Mouse (Mus musculus) limb, embryonic 11.5 days (tissue): ENCODE data around the gene Syngr2. TPM values are rescaled to one million over a fixed set of nuclear protein-coding genes. Genes with fewer than 3 reads are reported as not detected.

Experiments
- ATAC-seq: fragments of 200-750 bp; cut with Nextera tagmentation; 2 replicates; pipeline ENCODE4 v1.8.0; 2017; ENCODE audit warnings: low read depth; ENCODE audit not compliant: insufficient number of reproducible peaks, low FRiP score, low TSS enrichment
- DNase-seq: peaks from one replicate; pipeline ENCODE4 v3.0.0-alpha.2; 2015; ENCODE audit warnings: low spot score
- H3K27ac ChIP-seq: fragments of 300-500 bp; sonication (generic); replicated peaks from 2 replicates; pipeline ENCODE4 v1.5.1; 2014; ENCODE audit warnings: low read depth, mild to moderate bottlenecking, low read length
- H3K27me3 ChIP-seq: fragments of 300-500 bp; sonication (generic); 2 replicates; pipeline ENCODE4 v1.6.1; 2014; ENCODE audit warnings: mild to moderate bottlenecking, low read length, mixed read lengths; ENCODE audit not compliant: control insufficient read depth, insufficient read depth
- H3K36me3 ChIP-seq: fragments of 300-500 bp; sonication (generic); 2 replicates; pipeline ENCODE4 v1.6.1; 2014; ENCODE audit warnings: mild to moderate bottlenecking, low read length, moderate library complexity, mixed read lengths; ENCODE audit not compliant: control insufficient read depth, insufficient read depth
- H3K4me1 ChIP-seq: fragments of 300-500 bp; sonication (generic); 2 replicates; pipeline ENCODE4 v1.6.1; 2014; ENCODE audit warnings: low read length, mixed read lengths; ENCODE audit not compliant: control insufficient read depth, insufficient read depth
- H3K4me2 ChIP-seq: fragments of 300-500 bp; sonication (generic); 2 replicates; pipeline ENCODE4 v1.6.1; 2014; ENCODE audit warnings: low read depth, mild to moderate bottlenecking, moderate library complexity; ENCODE audit not compliant: severe bottlenecking
- H3K4me3 ChIP-seq: fragments of 300-500 bp; sonication (generic); 2 replicates; pipeline ENCODE4 v1.5.1; 2014; ENCODE audit warnings: low read depth, low read length
- H3K9ac ChIP-seq: fragments of 300-500 bp; sonication (generic); 2 replicates; pipeline ENCODE4 v1.6.1; 2014; ENCODE audit warnings: mild to moderate bottlenecking, low read length
- H3K9me3 ChIP-seq: fragments of 300-500 bp; sonication (generic); 2 replicates; pipeline ENCODE4 v1.6.1; 2016; ENCODE audit warnings: low read length; ENCODE audit not compliant: control insufficient read depth
- WGBS: fragments of 180-500 bp; shearing (Covaris S2); extraction: QIAGEN DNeasy Blood & Tissue Kit; methylation state at CpG from one replicate; pipeline ENCODE4 v1.1.7; 2014; 5-methylcytosine and 5-hydroxymethylcytosine counted together
- polyA plus RNA-seq: library from polyadenylated mRNA; unstranded; fragments of >200 nt; fragmentation: Nextera tagmentation; extraction: Ambion mirVana; gene quantifications from 2 replicates; pipeline ENCODE4 v1.2.1, GENCODE M21; 2014

Syngr2 gene
- polyA plus RNA-seq, 1 experiment from 2014 or later: 33.2 TPM

DNA sequence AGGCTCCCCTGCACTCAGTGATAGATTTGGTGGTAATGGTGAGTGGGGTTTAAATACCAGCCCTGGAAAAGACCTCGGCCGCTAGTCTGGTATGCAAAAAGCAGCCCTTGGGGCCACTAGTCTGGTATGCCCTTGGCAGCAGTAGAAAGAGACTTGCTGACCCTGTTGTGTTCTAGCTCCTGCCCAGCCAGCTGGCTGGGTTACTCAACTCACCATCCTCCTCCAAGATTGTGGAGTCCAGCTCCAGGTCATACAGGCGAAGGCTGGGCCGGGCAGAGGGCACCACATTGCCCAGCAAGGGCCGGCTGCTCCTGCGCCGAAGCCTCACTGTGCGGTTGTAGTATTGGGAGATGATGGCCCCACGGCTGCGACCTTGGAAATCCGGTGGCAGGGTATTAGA is 31.4 kb upstream of the Syngr2 start:
- no peak overlapping the region for H3K4me2 ChIP-seq
- 97% methylated on average over 11 of the region's 11 CpGs for WGBS
- no peak overlapping the region for H3K4me3 ChIP-seq
- peaks cover 5% of the 10 kb centered on the region for H3K36me3 ChIP-seq
- peaks cover 2% of the 10 kb centered on the region; the same call in 1 of the 2 replicates for H3K27me3 ChIP-seq
- no peak overlapping the region for H3K27ac ChIP-seq
- peaks cover 25% of the 10 kb centered on the region for H3K4me1 ChIP-seq
- DNase-seq: no peak
- H3K9ac ChIP-seq: no peak overlapping the region
- H3K9me3 ChIP-seq: no peaks in the 10 kb centered on the region
- ATAC-seq: no peak

- Histone ChIP-seq H3K36me3 (peaks cover 3% of the 10 kb centered on the region; the same call in 1 of the 2 replicates), H3K9ac (peak overlapping the region; percentile 1; the same call in 1 of the 2 replicates), H3K27ac (peak overlapping the region; percentile 63), H3K9me3 (no peaks in the 10 kb centered on the region), H3K4me3 (peak overlapping the region; percentile 5; the same call in 1 of the 2 replicates), H3K4me2 (peak overlapping the region; percentile 99), H3K4me1 (peaks cover 27% of the 10 kb centered on the region), H3K27me3 (peaks cover 2% of the 10 kb centered on the region; the same call in 1 of the 2 replicates)
- peak; percentile 45 for DNase-seq
- ATAC-seq: no peak
- 56% methylated on average over 12 of the region's 12 CpGs for WGBS
Measured at GRCm38 (mm10) chr11:117778851-117779433, 30.5 kb upstream of the Syngr2 start.

DNA sequence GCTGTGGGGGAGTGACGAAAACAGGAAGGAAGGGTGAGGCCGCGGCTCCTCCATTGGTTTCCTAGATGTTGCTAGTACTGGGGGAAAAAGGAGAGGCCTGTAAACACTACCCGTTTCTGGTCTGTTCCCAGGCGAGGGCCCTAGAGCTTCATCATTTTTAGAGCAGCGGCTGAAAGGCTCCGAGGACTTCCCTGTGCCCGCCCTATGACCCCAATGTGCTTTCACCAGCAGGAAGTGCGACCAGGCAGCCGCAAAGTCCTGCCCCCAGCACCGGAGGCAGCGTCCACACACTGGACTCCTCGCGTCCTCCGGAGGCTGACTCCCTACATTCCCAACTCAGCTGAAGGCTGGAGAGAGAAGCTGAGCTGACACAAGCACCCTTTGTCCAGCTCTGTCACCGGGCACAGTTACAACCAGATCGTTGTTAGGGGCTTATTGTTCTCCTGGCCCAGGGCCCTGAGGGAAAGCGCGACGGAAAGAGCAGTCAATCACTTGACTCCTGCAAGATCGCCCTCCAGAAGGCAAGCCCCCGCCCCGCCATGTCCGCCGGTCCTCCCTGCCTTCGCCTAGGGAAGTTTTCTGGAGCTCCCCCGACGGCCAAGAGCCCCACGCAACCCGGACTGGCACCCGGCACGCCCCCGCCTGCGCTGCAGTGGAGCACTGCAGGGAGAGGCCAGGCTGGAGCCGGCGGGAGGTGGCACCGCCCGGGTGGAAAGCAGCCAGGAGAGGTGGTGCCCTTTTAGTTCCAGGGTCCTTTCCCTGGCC is 29.9 kb upstream of the Syngr2 start:
- DNase-seq (peak; percentile 79), ATAC-seq (peak; percentile 16; the same call in 1 of the 2 replicates)
- Histone ChIP-seq H3K4me2 (peak overlapping the region; percentile 99), H3K4me1 (peaks cover 27% of the 10 kb centered on the region), H3K9ac (peak overlapping the region; percentile 63), H3K36me3 (peaks cover 3% of the 10 kb centered on the region; the same call in 1 of the 2 replicates), H3K27me3 (peaks cover 2% of the 10 kb centered on the region; the same call in 1 of the 2 replicates), H3K9me3 (no peaks in the 10 kb centered on the region), H3K4me3 (peak overlapping the region; percentile 43), H3K27ac (peak overlapping the region; percentile 63)
- 4% methylated on average over 38 of the region's 38 CpGs for WGBS

DNA sequence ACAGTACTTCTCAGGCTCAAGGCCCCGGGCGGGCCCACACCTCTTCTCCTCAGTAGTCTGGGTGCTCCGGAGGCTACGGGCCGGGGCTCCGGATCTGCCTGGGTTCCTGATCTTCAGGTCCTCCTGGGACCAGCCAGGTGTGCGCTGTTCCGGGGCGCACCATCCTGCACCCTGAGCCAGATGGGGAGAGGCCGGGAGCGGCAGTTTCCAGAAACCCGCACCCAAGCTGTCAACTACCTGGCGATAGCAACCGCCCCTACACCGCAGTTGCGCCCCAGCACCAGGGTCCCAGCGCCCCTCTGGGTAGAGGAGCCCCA is 29.3 kb upstream of the Syngr2 start:
- Histone ChIP-seq H3K36me3 (peaks cover 3% of the 10 kb centered on the region; the same call in 1 of the 2 replicates), H3K9me3 (no peaks in the 10 kb centered on the region), H3K27me3 (peaks cover 2% of the 10 kb centered on the region; the same call in 1 of the 2 replicates), H3K4me3 (peak overlapping the region; percentile 43), H3K4me1 (peaks cover 27% of the 10 kb centered on the region), H3K27ac (peak overlapping the region; percentile 63), H3K4me2 (peak overlapping the region; percentile 99), H3K9ac (peak overlapping the region; percentile 63)
- DNase-seq: no peak
- peak; percentile 46 for ATAC-seq
- WGBS: 3% methylated on average over 16 of the region's 17 CpGs

GRCm38 (mm10) chr11:117780582-117781111 is 28.8 kb upstream of the Syngr2 start:
- Histone ChIP-seq H3K4me3 (peak overlapping the region; percentile 43), H3K27me3 (peaks cover 2% of the 10 kb centered on the region; the same call in 1 of the 2 replicates), H3K4me2 (peak overlapping the region; percentile 99), H3K9me3 (no peaks in the 10 kb centered on the region), H3K27ac (peak overlapping the region; percentile 63; the same call in 1 of the 2 replicates), H3K4me1 (peaks cover 27% of the 10 kb centered on the region), H3K9ac (peak overlapping the region; percentile 63; the same call in 1 of the 2 replicates), H3K36me3 (0 out of 2 replicates have a peak, but pooled peaks cover under 1% of the 10 kb centered on the region)
- WGBS: under 1% methylated on average over 19 of the region's 19 CpGs
- peak; percentile 80 for ATAC-seq
- DNase-seq: peak; percentile 88

- H3K9ac ChIP-seq: no peak overlapping the region
- H3K27me3 ChIP-seq: peaks cover 2% of the 10 kb centered on the region; the same call in 1 of the 2 replicates
- peak overlapping the region; percentile 99 for H3K4me2 ChIP-seq
- ATAC-seq (no peak), DNase-seq (peak; percentile 39)
- peak overlapping the region; percentile 2; the same call in 1 of the 2 replicates for H3K4me3 ChIP-seq
- WGBS: 20% methylated on average over 18 of the region's 18 CpGs
- no peaks in the 10 kb centered on the region for H3K9me3 ChIP-seq
- H3K4me1 ChIP-seq: peaks cover 27% of the 10 kb centered on the region
- H3K27ac ChIP-seq: peak overlapping the region; percentile 32
- no peaks in the 10 kb centered on the region for H3K36me3 ChIP-seq
Measured at GRCm38 (mm10) chr11:117781199-117781821, 28.2 kb upstream of the Syngr2 start.

DNA sequence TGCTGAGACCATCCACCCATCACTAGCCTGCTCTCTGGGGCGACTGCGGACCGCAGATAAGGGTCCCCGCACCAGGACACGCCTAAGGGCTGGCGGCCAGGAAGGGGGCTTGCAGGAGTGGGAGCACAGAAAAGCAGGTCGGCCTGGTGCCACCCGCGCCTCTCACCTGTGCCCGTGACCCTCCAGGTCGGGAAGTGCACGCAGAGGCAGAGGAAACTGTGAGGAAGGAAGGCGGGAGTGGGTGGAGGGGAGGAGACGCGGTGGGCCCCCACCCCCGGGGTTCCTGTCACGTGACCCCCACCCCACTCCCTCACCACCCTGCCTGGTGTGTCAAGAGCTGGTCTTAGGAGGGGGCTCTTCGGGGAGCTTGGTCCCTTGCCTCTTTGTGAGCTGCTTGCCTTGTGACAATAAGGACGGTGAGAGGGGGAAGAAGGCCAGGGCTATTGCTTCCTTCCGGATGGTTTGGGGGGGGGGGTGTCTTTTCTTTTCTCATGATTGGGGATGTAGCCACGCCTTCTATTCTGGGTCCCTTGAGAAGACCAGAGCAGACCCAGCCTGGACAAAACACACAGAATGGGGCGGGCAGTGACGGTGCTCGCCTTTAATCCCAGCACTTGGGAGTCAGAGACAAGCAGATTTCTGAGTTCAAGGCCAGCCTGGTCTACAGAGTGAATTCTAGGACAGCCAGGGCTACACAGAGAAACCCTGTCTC is 27.3 kb upstream of the Syngr2 start, which contains the start of the genes Tmc8 and Tmc6:
TSS of gene Tmc8 (plus strand) at position 84 of the 712 bp plus-strand sequence.
TSS of gene Tmc6 (minus strand) at position 206 of the 712 bp plus-strand sequence.
- WGBS: 46% methylated on average over 24 of the region's 24 CpGs
- no peak for DNase-seq
- H3K27me3 ChIP-seq: peaks cover 2% of the 10 kb centered on the region; the same call in 1 of the 2 replicates
- H3K36me3 ChIP-seq: no peaks in the 10 kb centered on the region
- peak within 1 kb of the TSS; percentile 32 for H3K27ac ChIP-seq
- H3K4me2 ChIP-seq: peak within 1 kb of the TSS; percentile 99
- ATAC-seq: no peak
- H3K4me3 ChIP-seq: peak within 1 kb of the TSS; percentile 43
- H3K9ac ChIP-seq: peak within 1 kb of the TSS; percentile 28; the same call in 1 of the 2 replicates
- no peaks in the 10 kb centered on the region for H3K9me3 ChIP-seq
- H3K4me1 ChIP-seq: peaks cover 29% of the 10 kb centered on the region
